Mouse (Mus musculus) G1E (cell line): ENCODE results near the gene Dbil5. TPM values are rescaled to one million over a fixed set of nuclear protein-coding genes. Genes with fewer than 3 reads are reported as not detected.
A peak's percentile ranks its signal among the peaks of the same experiment; 100 is the strongest.

Experiments
- ATAC-seq: 2 replicates; pipeline ENCODE4 v1.8.0; 2016; ENCODE audit warnings: mild to moderate bottlenecking; ENCODE audit not compliant: insufficient number of reproducible peaks, poor library complexity, low FRiP score, severe bottlenecking; ENCODE audit errors: extremely low read depth
- DNase-seq: peaks from one replicate; pipeline ENCODE4 v3.0.0; 2012; ENCODE audit warnings: low spot score
- H3K27me3 ChIP-seq: 2 replicates; pipeline ENCODE4 v1.6.1; 2012; ENCODE audit warnings: mild to moderate bottlenecking, low read length, inconsistent platforms; ENCODE audit not compliant: insufficient read depth
- H3K36me3 ChIP-seq: replicated peaks from 2 replicates; pipeline ENCODE3; 2012; ENCODE audit warnings: mild to moderate bottlenecking, inconsistent platforms
- H3K4me1 ChIP-seq: 2 replicates; pipeline ENCODE4 v1.6.1; 2012; ENCODE audit warnings: low read depth, low read length, inconsistent platforms, mixed read lengths; ENCODE audit not compliant: insufficient read depth
- H3K4me3 ChIP-seq: 2 replicates; pipeline ENCODE4 v1.5.1; 2012; ENCODE audit warnings: low read depth, mild to moderate bottlenecking, inconsistent platforms, low read length, moderate library complexity, mixed read lengths
- H3K9me3 ChIP-seq: replicated peaks from 2 replicates; pipeline ENCODE4 v1.6.1; 2012; ENCODE audit warnings: inconsistent platforms
- CTCF ChIP-seq: IDR thresholded peaks from 2 replicates; pipeline ENCODE4 v1.5.1; 2012; ENCODE audit warnings: low read depth, low read length, inconsistent platforms, mixed read lengths
- GATA1 ChIP-seq: IDR thresholded peaks from 2 replicates; pipeline ENCODE4 v1.6.1; 2012; ENCODE audit warnings: borderline replicate concordance, low read length, inconsistent platforms, mixed read lengths
- GATA2 ChIP-seq: IDR thresholded peaks from 2 replicates; pipeline ENCODE4 v1.6.1; 2012; ENCODE audit warnings: low read depth, low read length, inconsistent platforms, borderline replicate concordance
- POLR2AphosphoS5 ChIP-seq: IDR thresholded peaks from 2 replicates; pipeline ENCODE4 v1.6.1; 2012; ENCODE audit warnings: low read depth, low read length, inconsistent platforms; ENCODE audit not compliant: insufficient replicate concordance
- TAL1 ChIP-seq: conservative IDR thresholded peaks from 2 replicates; pipeline ENCODE4 v1.6.1; 2012; ENCODE audit warnings: low read depth, low read length, inconsistent platforms, mixed read lengths
- polyA plus RNA-seq: library from polyadenylated mRNA; stranded (reverse); fragments of >175 nt; gene quantifications from 2 replicates; pipeline ENCODE4 v1.2.3, GENCODE M21; 2012
- total RNA-seq, 2 experiments: library from RNA; stranded (forward) in 1 of 2; stranded (reverse) in 1 of 2; fragments of 200-1000 nt in 1 of 2; fragments of >200 nt in 1 of 2; fragmentation: Nextera tagmentation in 1 of 2; gene quantifications; 2 replicates each; pipeline ENCODE4 v1.2.3; 2014 to 2017

Gene Dbil5
- total and polyA plus RNA-seq, 3 experiments, result 0.16 to 3.4 TPM; not detected in 1

- no peak for ATAC-seq
- TF ChIP-seq CTCF, result no peak
- no peak for TF ChIP-seq GATA2
- TF ChIP-seq GATA1, result no peak
- no peak for TF ChIP-seq POLR2AphosphoS5
- no peak for TF ChIP-seq TAL1
- Histone ChIP-seq H3K4me3 (no peak overlapping the region), H3K4me1 (peaks cover 27% of the 10 kb centered on the region), H3K9me3 (no peaks in the 10 kb centered on the region), H3K27me3 (no peaks in the 10 kb centered on the region), H3K36me3 (peaks cover 64% of the 10 kb centered on the region)
- DNase-seq, result no peak
These were observed 29.0 kb downstream of the Dbil5 start for GRCm38 (mm10) chr11:76246439-76246838.

DNA sequence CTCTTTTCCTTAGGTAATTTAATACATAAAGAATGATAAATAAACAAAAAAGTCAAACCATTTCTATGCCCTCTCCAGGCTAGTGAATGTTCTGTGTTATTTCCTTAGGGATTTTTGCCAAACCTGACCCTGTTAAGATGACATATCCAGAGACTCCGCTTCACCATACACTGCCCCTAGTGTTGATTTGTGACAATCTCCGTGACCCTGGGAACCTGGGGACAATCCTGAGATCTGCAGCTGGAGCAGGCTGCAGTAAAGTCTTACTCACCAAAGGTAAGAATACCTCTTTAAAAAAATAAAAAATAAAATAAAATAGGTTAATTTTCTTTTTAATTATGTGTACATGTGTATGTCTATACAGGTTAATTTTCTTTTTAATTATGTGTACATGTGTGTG is 29.8 kb downstream of the Dbil5 start:
- H3K9me3 ChIP-seq, result no peaks in the 10 kb centered on the region
- no peak for TF ChIP-seq POLR2AphosphoS5
- no peak for TF ChIP-seq GATA2
- TF ChIP-seq GATA1, result no peak
- ATAC-seq (no peak), DNase-seq (no peak)
- no peak overlapping the region for H3K4me3 ChIP-seq
- peaks cover 25% of the 10 kb centered on the region for H3K4me1 ChIP-seq
- H3K27me3 ChIP-seq, result no peaks in the 10 kb centered on the region
- H3K36me3 ChIP-seq, result peaks cover 70% of the 10 kb centered on the region

GRCm38 (mm10) chr11:76252036-76252435 is 34.6 kb downstream of the Dbil5 start:
- DNase-seq (no peak), ATAC-seq (no peak)
- no peak overlapping the region for H3K4me3 ChIP-seq

GRCm38 (mm10) chr11:76253145-76253917 is 35.9 kb downstream of the Dbil5 start:
- H3K4me1 ChIP-seq, result no peaks in the 10 kb centered on the region
- H3K27me3 ChIP-seq, result no peaks in the 10 kb centered on the region
- H3K36me3 ChIP-seq, result peaks cover 74% of the 10 kb centered on the region
- DNase-seq (peak; percentile 39), ATAC-seq (no peak)
- TF ChIP-seq GATA2, result no peak
- TF ChIP-seq POLR2AphosphoS5, result no peak
- peak; percentile 55 for TF ChIP-seq CTCF
- no peak for TF ChIP-seq GATA1
- no peak for TF ChIP-seq TAL1
- H3K4me3 ChIP-seq, result no peak overlapping the region
- H3K9me3 ChIP-seq, result no peaks in the 10 kb centered on the region

More at GRCm38 (mm10) chr11:76252036-76252435, 34.6 kb downstream of the Dbil5 start:
- no peaks in the 10 kb centered on the region for H3K4me1 ChIP-seq
- peaks cover 80% of the 10 kb centered on the region for H3K36me3 ChIP-seq
- H3K9me3 ChIP-seq, result no peaks in the 10 kb centered on the region
- no peaks in the 10 kb centered on the region for H3K27me3 ChIP-seq
- TF ChIP-seq POLR2AphosphoS5 (no peak), GATA2 (no peak), GATA1 (no peak), CTCF (no peak), TAL1 (no peak)

DNA sequence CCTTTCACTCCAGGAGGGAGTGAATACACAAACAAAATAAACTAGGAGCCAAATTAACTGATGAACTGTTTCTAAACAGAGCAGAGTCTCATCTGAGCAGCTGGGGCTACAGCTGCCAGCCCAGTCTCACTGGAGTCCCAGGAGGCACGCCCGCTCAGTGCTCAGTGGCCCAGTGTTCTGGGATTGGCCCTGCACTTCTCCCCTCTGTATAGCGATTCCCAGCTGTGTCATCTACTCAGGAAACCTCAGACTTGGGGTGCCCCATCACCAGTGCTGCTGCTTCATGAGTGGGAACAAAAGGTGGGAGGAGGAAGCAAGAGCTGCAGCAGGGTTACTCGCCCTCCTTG is 36.5 kb downstream of the Dbil5 start:
- ATAC-seq (no peak), DNase-seq (no peak)
- H3K4me3 ChIP-seq, result no peak overlapping the region
- H3K9me3 ChIP-seq, result no peaks in the 10 kb centered on the region
- no peaks in the 10 kb centered on the region for H3K27me3 ChIP-seq
- no peaks in the 10 kb centered on the region for H3K4me1 ChIP-seq
- TF ChIP-seq TAL1 (no peak), GATA1 (no peak), GATA2 (no peak), CTCF (no peak), POLR2AphosphoS5 (no peak)
- H3K36me3 ChIP-seq, result peaks cover 71% of the 10 kb centered on the region

- H3K9me3 ChIP-seq, result no peaks in the 10 kb centered on the region
- peaks cover 54% of the 10 kb centered on the region for H3K36me3 ChIP-seq
- H3K4me3 ChIP-seq, result no peak overlapping the region
- no peaks in the 10 kb centered on the region for H3K4me1 ChIP-seq
- TF ChIP-seq TAL1, result no peak
- TF ChIP-seq POLR2AphosphoS5, result no peak
- no peak for TF ChIP-seq GATA1
- TF ChIP-seq GATA2, result no peak
- no peak for TF ChIP-seq CTCF
- no peaks in the 10 kb centered on the region for H3K27me3 ChIP-seq
- ATAC-seq, result no peak
- no peak for DNase-seq
These were observed 38.1 kb downstream of the Dbil5 start for GRCm38 (mm10) chr11:76255431-76256001.
